ENCODE assay signal across 8 mouse cellular contexts in the genomic region with DNA sequence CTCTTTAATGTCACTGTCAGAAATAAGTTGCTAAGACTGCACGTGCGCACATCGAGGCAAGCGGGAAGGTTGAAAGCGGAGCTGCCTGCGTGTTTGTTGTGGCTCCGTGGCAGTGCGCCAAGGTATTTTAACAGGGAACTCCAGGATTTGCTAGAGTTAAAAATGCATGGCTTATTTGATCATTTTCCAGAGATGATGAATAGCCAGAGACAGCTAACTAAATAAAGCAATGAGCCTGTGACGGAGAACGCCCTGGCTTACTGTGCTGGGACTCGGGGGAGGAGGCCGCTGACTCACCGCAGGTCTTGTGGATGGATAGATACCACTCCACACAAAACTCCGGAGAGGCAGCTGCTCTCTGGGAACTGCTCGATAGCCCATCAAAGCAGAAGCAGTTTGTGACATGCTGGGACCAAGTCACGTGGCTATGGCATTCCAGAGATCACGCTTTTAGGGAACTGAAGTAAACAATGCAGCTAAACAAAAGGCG. TPM values are rescaled to one million over a fixed set of nuclear protein-coding genes. Genes with fewer than 3 reads are reported as not detected.
A peak's percentile ranks its signal among the peaks of the same experiment; 100 is the strongest.
DNase-seq lines count a peak whose midpoint lies in the region; ATAC-seq and TF ChIP-seq lines count a peak whose summit lies in the region.
"Had no signal": no experiment of that assay in that cellular context is flagged by ENCODE, and none has a peak within 500 bp of the region (broad histone marks: within the 10 kb centered on the region; RNA-seq: fewer than 3 reads in every experiment).

No protein-coding gene starts in this region.

- intact Hi-C loops in left cerebral cortex, adult 2 months (cut with DNase I): loop anchor here (1.0 to 10.0 kb wide), 2 partner anchors 118 to 147 kb away; partner anchors contain the start of gene Fbxw7

- H3K27ac ChIP-seq in embryonic fibroblast, embryonic 13.5 days (ENCODE audit: insufficient read depth, low read length): peak overlapping the region; percentile 50
- H3K27ac ChIP-seq in left cerebral cortex, adult 2 months: no peak overlapping the region
- H3K27ac ChIP-seq in neural tube, embryonic 13.5 days (replicated peaks): 0 out of 2 replicates have a peak overlapping the region, but pooled peaks have one; percentile 3

- H3K4me1 ChIP-seq in embryonic fibroblast, embryonic 13.5 days (ENCODE audit: control insufficient read depth, insufficient read depth, low read length): peaks cover 11% of the 10 kb centered on the region
- peaks cover 17% of the 10 kb centered on the region for H3K4me1 ChIP-seq in neural tube, embryonic 13.5 days (replicated peaks)

- 39% methylated on average over 18 of the region's 18 CpGs for WGBS in neural tube, embryonic 13.5 days

- no peaks in the 10 kb centered on the region for H3K9me3 ChIP-seq in neural tube, embryonic 13.5 days

- H3K27me3 ChIP-seq in neural tube, embryonic 13.5 days: no peaks in the 10 kb centered on the region

- TF ChIP-seq POLR2A in embryonic fibroblast, embryonic 13.5 days (IDR thresholded peaks at IDR 0.05; ENCODE audit: low read depth, low read length): no peak

- DNase-seq in kidney, postnatal 10 days: peak; percentile 52
- DNase-seq in kidney, postnatal 36 days: no peak
- DNase-seq in R1 (ENCODE audit: low read depth, low spot score): peak; percentile 89
- DNase-seq in left cerebral cortex, adult 2 months (ENCODE audit: extremely low spot score in 1 of 2, low spot score in 2 of 2): peak; percentile 58 to 60
- no peak for DNase-seq in embryo, embryonic 10.5 days (ENCODE audit: low spot score)

- no peak overlapping the region; the same call in 1 of the 2 replicates for H3K9ac ChIP-seq in neural tube, embryonic 13.5 days

- no peak overlapping the region for H3K4me3 ChIP-seq in embryonic fibroblast, embryonic 13.5 days (ENCODE audit: insufficient read depth, low read length)
- peak overlapping the region; percentile 28; the same call in 1 of the 2 replicates for H3K4me3 ChIP-seq in left cerebral cortex, adult 2 months
- no peak overlapping the region for H3K4me3 ChIP-seq in neural tube, embryonic 13.5 days
- H3K4me3 ChIP-seq: megakaryocyte, embryonic 14.5 days had no signal

- H3K4me2 ChIP-seq in neural tube, embryonic 13.5 days: peak overlapping the region; percentile 36

- no peak for ATAC-seq in neural tube, embryonic 13.5 days (ENCODE audit: low read depth)

- TF ChIP-seq CTCF in embryonic fibroblast, embryonic 13.5 days (IDR thresholded peaks at IDR 0.05; ENCODE audit: borderline replicate concordance, insufficient read depth, low read length): no peak
- TF ChIP-seq CTCF in left cerebral cortex, adult 2 months (IDR thresholded peaks at IDR 0.05): no peak

- no peaks in the 10 kb centered on the region for H3K36me3 ChIP-seq in neural tube, embryonic 13.5 days

RNA-seq across cellular contexts. Expression of gene Tmem154, which starts 30.5 kb away (rescaled TPM):
- polyA plus RNA-seq in embryonic fibroblast, embryonic 13.5 days (2011; ENCODE audit: insufficient read length, low read depth, missing spikeins): 3.3 and 6.7 TPM in 2 replicates
- total RNA-seq in left cerebral cortex, adult 2 months (2021): under 1 TPM; 0.23 to 0.36 TPM
- polyA plus RNA-seq in neural tube, embryonic 13.5 days (2015; fragmentation: Nextera tagmentation; extraction: Ambion mirVana): 0.56 and 0.68 TPM in 2 replicates

Comparison
In these comparisons a context has a peak if more than half of its experiments do, and no peak if none do; other contexts are left out.
1. DNase-seq: peak in kidney, postnatal 10 days (single experiment), R1 (single experiment) and left cerebral cortex, adult 2 months (2 of 2); none in kidney, postnatal 36 days (0 of 2) and embryo, embryonic 10.5 days (single experiment).